Mouse (Mus musculus): ENCODE data around the gene D930020B18Rik. TPM values are rescaled to one million over a fixed set of nuclear protein-coding genes. Genes with fewer than 3 reads are reported as not detected.

Gene D930020B18Rik
- 0.15 and 0.19 TPM in 2 replicates for polyA plus RNA-seq (2015; fragmentation: Nextera tagmentation; extraction: Ambion mirVana)

- peak; percentile 51 for ATAC-seq
- Histone ChIP-seq H3K4me1 (replicated peaks) (peaks cover 19% of the 10 kb centered on the region), H3K4me2 (replicated peaks) (peak within 1 kb of the TSS; percentile 92), H3K27ac (no peak within 1 kb of the TSS), H3K4me3 (replicated peaks) (peak within 1 kb of the TSS; percentile 51), H3K36me3 (no peaks in the 10 kb centered on the region), H3K9ac (replicated peaks) (peak within 1 kb of the TSS; percentile 63), H3K9me3 (no peaks in the 10 kb centered on the region), H3K27me3 (peaks cover 40% of the 10 kb centered on the region)
- under 1% methylated on average over 69 of the region's 69 CpGs for WGBS
These were observed at the start of gene D930020B18Rik for GRCm38 (mm10) chr10:121641272-121642053. Gene D930020B18Rik, plus strand, starts transcription at chr10:121641588.

GRCm38 (mm10) chr10:121596580-121596979, 44.8 kb upstream of the D930020B18Rik start:
- no peak overlapping the region for H3K4me2 ChIP-seq (replicated peaks)
- no peaks in the 10 kb centered on the region for H3K4me1 ChIP-seq (replicated peaks)
- no peak overlapping the region for H3K27ac ChIP-seq
- ATAC-seq, result no peak
- H3K4me3 ChIP-seq (replicated peaks), result no peak overlapping the region
- H3K27me3 ChIP-seq, result no peaks in the 10 kb centered on the region
- no peak overlapping the region for H3K9ac ChIP-seq (replicated peaks)
- H3K36me3 ChIP-seq, result peaks cover 83% of the 10 kb centered on the region
- 84% methylated on average over 9 of the region's 9 CpGs for WGBS
- H3K9me3 ChIP-seq, result no peaks in the 10 kb centered on the region

GRCm38 (mm10) chr10:121601272-121601671, 40.1 kb upstream of the D930020B18Rik start:
- WGBS, result 90% methylated on average over 6 of the region's 6 CpGs
- Histone ChIP-seq H3K9ac (replicated peaks) (no peak overlapping the region), H3K27me3 (no peaks in the 10 kb centered on the region), H3K4me3 (replicated peaks) (no peak overlapping the region), H3K36me3 (peaks cover 97% of the 10 kb centered on the region), H3K4me2 (replicated peaks) (no peak overlapping the region), H3K27ac (no peak overlapping the region), H3K9me3 (no peaks in the 10 kb centered on the region), H3K4me1 (replicated peaks) (no peaks in the 10 kb centered on the region)
- ATAC-seq, result no peak

- WGBS, result 96% methylated on average over 4 of the region's 4 CpGs
- Histone ChIP-seq H3K27ac (no peak overlapping the region), H3K9ac (replicated peaks) (no peak overlapping the region), H3K4me2 (replicated peaks) (no peak overlapping the region), H3K27me3 (no peaks in the 10 kb centered on the region), H3K36me3 (peaks cover 97% of the 10 kb centered on the region), H3K4me3 (replicated peaks) (no peak overlapping the region), H3K9me3 (no peaks in the 10 kb centered on the region), H3K4me1 (replicated peaks) (no peaks in the 10 kb centered on the region)
- no peak for ATAC-seq
These were observed 37.8 kb upstream of the D930020B18Rik start for GRCm38 (mm10) chr10:121603556-121603955.

- no peaks in the 10 kb centered on the region for H3K9me3 ChIP-seq
- no peaks in the 10 kb centered on the region for H3K4me1 ChIP-seq (replicated peaks)
- no peak overlapping the region for H3K4me3 ChIP-seq (replicated peaks)
- ATAC-seq, result no peak
- peaks cover 93% of the 10 kb centered on the region for H3K36me3 ChIP-seq
- H3K4me2 ChIP-seq (replicated peaks), result no peak overlapping the region
- H3K27ac ChIP-seq, result no peak overlapping the region
- no peak overlapping the region for H3K9ac ChIP-seq (replicated peaks)
- no peaks in the 10 kb centered on the region for H3K27me3 ChIP-seq
- 97% methylated on average over 13 of the region's 13 CpGs for WGBS
These were observed 36.6 kb upstream of the D930020B18Rik start for GRCm38 (mm10) chr10:121604632-121605344.

- Histone ChIP-seq H3K9me3 (no peaks in the 10 kb centered on the region), H3K36me3 (peaks cover 91% of the 10 kb centered on the region), H3K4me1 (replicated peaks) (no peaks in the 10 kb centered on the region), H3K27ac (no peak overlapping the region), H3K4me3 (replicated peaks) (no peak overlapping the region), H3K4me2 (replicated peaks) (no peak overlapping the region), H3K27me3 (no peaks in the 10 kb centered on the region), H3K9ac (replicated peaks) (no peak overlapping the region)
- ATAC-seq, result no peak
- 94% methylated on average over 10 of the region's 10 CpGs for WGBS
These were observed 33.2 kb upstream of the D930020B18Rik start for GRCm38 (mm10) chr10:121608177-121608576.

- no peak overlapping the region for H3K9ac ChIP-seq (replicated peaks)
- H3K4me1 ChIP-seq (replicated peaks), result no peaks in the 10 kb centered on the region
- no peak overlapping the region for H3K27ac ChIP-seq
- no peak for ATAC-seq
- H3K4me2 ChIP-seq (replicated peaks), result no peak overlapping the region
- peaks cover 84% of the 10 kb centered on the region for H3K36me3 ChIP-seq
- H3K4me3 ChIP-seq (replicated peaks), result no peak overlapping the region
- H3K27me3 ChIP-seq, result no peaks in the 10 kb centered on the region
- WGBS, result 87% methylated on average over 10 of the region's 10 CpGs
- no peaks in the 10 kb centered on the region for H3K9me3 ChIP-seq
These were observed 29.8 kb upstream of the D930020B18Rik start for GRCm38 (mm10) chr10:121611587-121611986.

GRCm38 (mm10) chr10:121612448-121612847, 28.9 kb upstream of the D930020B18Rik start:
- H3K36me3 ChIP-seq, result peaks cover 84% of the 10 kb centered on the region
- H3K4me3 ChIP-seq (replicated peaks), result no peak overlapping the region
- no peaks in the 10 kb centered on the region for H3K9me3 ChIP-seq
- no peaks in the 10 kb centered on the region for H3K27me3 ChIP-seq
- 91% methylated on average over 6 of the region's 6 CpGs for WGBS
- H3K4me2 ChIP-seq (replicated peaks), result no peak overlapping the region
- H3K27ac ChIP-seq, result no peak overlapping the region
- ATAC-seq, result no peak
- H3K9ac ChIP-seq (replicated peaks), result no peak overlapping the region
- no peaks in the 10 kb centered on the region for H3K4me1 ChIP-seq (replicated peaks)

GRCm38 (mm10) chr10:121613570-121613969, 27.8 kb upstream of the D930020B18Rik start:
- Histone ChIP-seq H3K27me3 (no peaks in the 10 kb centered on the region), H3K27ac (no peak overlapping the region), H3K4me3 (replicated peaks) (no peak overlapping the region), H3K9me3 (no peaks in the 10 kb centered on the region), H3K9ac (replicated peaks) (no peak overlapping the region), H3K4me2 (replicated peaks) (no peak overlapping the region), H3K4me1 (replicated peaks) (no peaks in the 10 kb centered on the region), H3K36me3 (peaks cover 84% of the 10 kb centered on the region)
- no peak for ATAC-seq
- WGBS, result 95% methylated on average over 13 of the region's 13 CpGs

- Histone ChIP-seq H3K9me3 (no peaks in the 10 kb centered on the region), H3K9ac (replicated peaks) (no peak overlapping the region), H3K4me1 (replicated peaks) (no peaks in the 10 kb centered on the region), H3K4me2 (replicated peaks) (no peak overlapping the region), H3K36me3 (peaks cover 84% of the 10 kb centered on the region), H3K4me3 (replicated peaks) (no peak overlapping the region), H3K27ac (no peak overlapping the region), H3K27me3 (no peaks in the 10 kb centered on the region)
- 90% methylated on average over 13 of the region's 13 CpGs for WGBS
- no peak for ATAC-seq
These were observed 26.1 kb upstream of the D930020B18Rik start for GRCm38 (mm10) chr10:121615146-121615870.

- no peaks in the 10 kb centered on the region for H3K4me1 ChIP-seq (replicated peaks)
- no peaks in the 10 kb centered on the region for H3K9me3 ChIP-seq
- WGBS, result 41% methylated on average over 7 of the region's 7 CpGs
- peaks cover 83% of the 10 kb centered on the region for H3K36me3 ChIP-seq
- H3K9ac ChIP-seq (replicated peaks), result no peak overlapping the region
- no peaks in the 10 kb centered on the region for H3K27me3 ChIP-seq
- H3K27ac ChIP-seq, result no peak overlapping the region
- no peak for ATAC-seq
- H3K4me2 ChIP-seq (replicated peaks), result no peak overlapping the region
- H3K4me3 ChIP-seq (replicated peaks), result no peak overlapping the region
These were observed 25.5 kb upstream of the D930020B18Rik start for GRCm38 (mm10) chr10:121615935-121616334.

GRCm38 (mm10) chr10:121622431-121622830, 19.0 kb upstream of the D930020B18Rik start:
- Histone ChIP-seq H3K27ac (no peak overlapping the region), H3K27me3 (no peaks in the 10 kb centered on the region), H3K4me3 (replicated peaks) (no peak overlapping the region), H3K4me1 (replicated peaks) (peaks cover 15% of the 10 kb centered on the region), H3K9me3 (no peaks in the 10 kb centered on the region), H3K36me3 (peaks cover 43% of the 10 kb centered on the region), H3K9ac (replicated peaks) (no peak overlapping the region), H3K4me2 (replicated peaks) (no peak overlapping the region)
- WGBS, result 90% methylated on average over 6 of the region's 6 CpGs
- ATAC-seq, result no peak
